Mouse (Mus musculus) cerebellum, adult 9-10 months (tissue): ENCODE measurements at regions not wholly inside any gene's neighbourhood (a gene's known extent, or its start where the extent isn't known, plus 50 kb on each side); places are given as distances from the start of the nearest gene placed in this dataset.

ENCODE experiments used
- DNase-seq: peaks from one replicate; pipeline ENCODE4 v3.0.0; 2022

- DNase-seq: peak; percentile 6
Measured at GRCm38 (mm10) chr16:93246825-93247224, 357.0 kb downstream of the Setd4 start.

DNA sequence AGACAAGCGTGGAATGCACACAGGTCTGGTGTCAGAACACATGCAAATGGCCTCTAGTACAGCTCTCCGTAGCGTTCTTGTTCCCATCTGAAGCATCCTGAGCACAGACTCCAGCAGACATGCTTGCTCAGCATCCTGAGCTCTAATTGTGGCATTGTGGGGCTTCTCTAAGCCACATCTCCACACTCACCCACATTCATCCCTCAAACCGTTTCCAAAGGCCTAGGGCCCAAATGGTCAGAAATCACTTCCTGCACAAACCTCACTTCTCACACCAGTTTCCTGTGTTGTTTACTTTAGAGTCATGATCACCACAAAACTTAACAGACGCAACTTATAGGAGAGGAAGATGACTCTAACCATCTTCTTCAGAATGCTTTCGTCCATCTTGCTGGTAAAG lies 358.1 kb downstream of the Setd4 start:
- no peak for DNase-seq

GRCm38 (mm10) chr16:93238898-93239297 lies 365.0 kb downstream of the Setd4 start:
- DNase-seq: no peak

- DNase-seq: no peak
Measured at GRCm38 (mm10) chr16:93238326-93238725, 365.5 kb downstream of the Setd4 start.

DNA sequence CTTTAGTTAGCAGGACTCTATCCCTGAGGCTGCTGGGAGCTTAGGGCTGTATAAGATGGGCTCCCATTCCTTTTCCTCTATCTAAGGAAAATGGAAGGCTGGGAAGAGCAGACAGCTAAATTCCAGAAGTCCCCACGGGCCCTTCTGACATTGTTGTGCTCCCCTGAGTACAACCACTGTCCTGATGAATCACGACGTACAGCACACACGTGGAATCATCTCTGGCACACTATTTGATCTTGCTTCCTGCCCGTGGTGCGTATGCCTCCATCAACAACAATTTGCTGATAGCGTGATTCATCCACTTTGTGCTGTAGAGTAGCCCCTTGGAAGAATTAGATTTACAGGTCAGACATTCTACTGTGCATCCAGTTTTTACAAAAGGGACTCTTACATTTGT lies 378.2 kb downstream of the Setd4 start:
- DNase-seq: no peak

GRCm38 (mm10) chr16:93225196-93225595 lies 378.7 kb downstream of the Setd4 start:
- no peak for DNase-seq

GRCm38 (mm10) chr16:93219731-93220130 lies 384.1 kb downstream of the Setd4 start:
- no peak for DNase-seq

DNA sequence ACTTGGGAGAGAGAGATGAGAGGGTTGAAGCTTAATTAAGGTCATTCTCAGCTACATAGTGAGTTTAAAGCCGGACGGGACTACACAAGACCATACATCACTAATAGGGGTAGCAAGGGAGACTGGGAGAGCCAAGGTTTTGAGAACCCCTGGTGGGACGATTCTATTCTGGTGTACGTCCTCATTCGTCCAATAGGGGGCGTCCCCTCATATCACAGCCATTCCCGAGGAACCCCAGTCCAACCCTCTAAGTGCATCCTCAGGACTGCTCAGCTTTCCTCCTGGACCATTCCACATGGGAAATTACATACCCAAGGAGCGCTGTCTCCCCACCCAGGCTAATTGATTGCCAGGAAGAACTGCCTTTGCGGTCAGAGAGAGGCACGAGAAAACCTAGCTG lies 385.5 kb downstream of the Setd4 start:
- DNase-seq: no peak

GRCm38 (mm10) chr16:93217600-93218226 lies 386.1 kb downstream of the Setd4 start:
- DNase-seq: no peak

GRCm38 (mm10) chr16:93215630-93216029 lies 388.2 kb downstream of the Setd4 start:
- DNase-seq: no peak

DNA sequence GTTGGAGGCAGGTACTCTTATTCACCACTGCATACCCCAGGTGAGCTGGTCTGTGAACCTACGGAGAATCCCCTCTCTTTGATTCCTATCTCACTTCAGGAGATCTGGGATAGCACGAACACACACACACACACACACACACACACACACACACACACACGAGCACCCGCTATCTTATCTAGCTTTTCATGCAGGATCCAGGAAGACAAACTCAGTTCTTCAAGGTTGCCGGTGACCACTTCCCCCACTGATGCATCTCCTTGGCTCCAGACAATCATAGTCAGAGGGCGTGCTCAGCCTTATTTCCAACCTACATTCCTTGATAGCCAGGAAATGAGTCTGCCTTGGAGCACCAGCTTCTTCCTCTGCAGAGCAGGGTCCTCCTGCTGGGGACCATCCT lies 387.7 kb upstream of the Runx1 start:
- no peak for DNase-seq

DNA sequence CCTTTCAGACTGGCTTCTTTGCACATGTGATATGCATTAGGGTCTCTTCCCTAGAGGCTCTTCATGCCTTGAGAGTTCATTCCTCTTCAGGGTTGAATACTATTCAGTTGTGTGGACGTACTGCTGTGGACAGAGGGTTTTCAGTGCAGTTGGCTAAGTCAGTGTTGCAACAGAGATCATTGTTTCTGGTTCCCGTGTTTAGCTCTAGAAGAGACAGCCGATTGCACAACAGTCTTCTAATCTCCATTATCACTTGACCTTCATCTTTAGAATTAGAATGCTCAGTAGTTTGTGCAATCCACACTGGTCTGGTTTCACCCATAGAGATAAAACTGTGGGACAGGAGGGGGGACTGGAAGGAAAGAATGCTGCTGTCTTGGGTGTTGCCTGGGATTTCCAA lies 381.7 kb upstream of the Runx1 start:
- DNase-seq: no peak

GRCm38 (mm10) chr16:93207217-93207616 lies 381.3 kb upstream of the Runx1 start:
- DNase-seq: no peak

DNA sequence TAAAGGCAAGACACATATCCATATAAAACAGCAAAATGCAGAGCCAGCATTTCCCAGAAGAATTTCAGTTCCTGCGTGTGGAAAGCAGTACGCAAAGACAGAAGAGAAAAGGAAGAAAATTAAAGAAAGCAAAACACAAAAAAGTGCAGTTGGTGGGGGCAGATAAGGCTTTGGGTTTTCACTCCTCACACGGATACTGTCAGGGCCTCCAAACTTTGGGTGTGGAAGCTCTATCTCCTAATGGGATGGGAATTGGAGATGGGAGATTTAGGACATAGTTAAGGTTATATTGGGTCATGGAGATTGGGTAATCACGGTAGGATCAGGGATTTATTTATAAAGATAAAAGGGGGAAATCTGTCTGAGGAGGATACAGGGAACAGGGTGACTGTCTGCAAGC lies 380.4 kb upstream of the Runx1 start:
- DNase-seq: no peak

- no peak for DNase-seq
Measured at GRCm38 (mm10) chr16:93204601-93205000, 378.7 kb upstream of the Runx1 start.

GRCm38 (mm10) chr16:93202591-93202990 lies 376.6 kb upstream of the Runx1 start:
- no peak for DNase-seq

DNA sequence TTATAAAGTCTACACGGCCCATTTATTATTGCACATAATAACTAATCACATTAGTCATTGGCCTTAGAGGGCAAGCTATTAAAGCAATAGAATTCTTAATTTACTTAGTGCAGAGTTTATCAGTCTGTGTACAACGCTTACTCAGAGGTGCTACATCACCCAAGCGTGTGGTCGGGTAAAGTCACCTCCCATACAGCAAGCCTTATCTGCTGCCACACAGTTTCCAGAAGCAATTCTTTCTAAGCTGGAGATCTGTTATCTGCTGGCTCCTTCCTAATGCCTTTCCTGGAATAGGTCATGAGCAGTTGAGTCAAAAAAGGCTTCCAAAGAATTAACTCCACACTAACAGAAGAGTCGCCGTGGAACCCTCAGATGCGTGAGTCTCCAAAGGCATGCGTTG lies 371.4 kb upstream of the Runx1 start:
- DNase-seq: no peak

DNA sequence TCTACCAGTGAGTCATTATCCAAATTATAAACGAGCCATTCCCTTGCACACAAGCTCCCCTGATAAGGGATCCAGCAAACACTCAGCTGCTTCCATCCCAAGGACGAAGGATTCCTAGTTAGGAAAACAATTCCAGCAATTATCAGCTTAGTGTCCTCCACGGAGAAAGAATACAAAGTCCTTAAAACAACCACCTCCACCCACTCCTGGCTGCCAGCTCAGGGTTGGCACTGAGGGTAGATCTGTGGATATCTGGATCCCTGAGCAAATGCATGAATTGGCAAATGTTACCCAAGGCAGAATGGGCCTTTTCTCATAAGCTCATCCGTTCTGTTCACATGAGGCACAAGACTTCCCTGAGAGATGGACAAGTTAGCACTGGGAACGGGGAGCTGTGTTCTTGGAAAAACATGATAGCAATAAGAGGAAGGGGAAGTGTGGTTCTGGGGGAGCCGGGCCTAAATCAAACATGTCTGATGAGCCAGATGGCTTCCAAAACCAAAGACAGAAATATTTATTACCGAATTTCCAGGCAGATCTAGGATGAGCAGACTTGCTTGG lies 368.1 kb upstream of the Runx1 start:
- no peak for DNase-seq

GRCm38 (mm10) chr16:93193263-93193662 lies 367.3 kb upstream of the Runx1 start:
- no peak for DNase-seq

- no peak for DNase-seq
Measured at GRCm38 (mm10) chr16:93192651-93193173, 366.8 kb upstream of the Runx1 start.

DNA sequence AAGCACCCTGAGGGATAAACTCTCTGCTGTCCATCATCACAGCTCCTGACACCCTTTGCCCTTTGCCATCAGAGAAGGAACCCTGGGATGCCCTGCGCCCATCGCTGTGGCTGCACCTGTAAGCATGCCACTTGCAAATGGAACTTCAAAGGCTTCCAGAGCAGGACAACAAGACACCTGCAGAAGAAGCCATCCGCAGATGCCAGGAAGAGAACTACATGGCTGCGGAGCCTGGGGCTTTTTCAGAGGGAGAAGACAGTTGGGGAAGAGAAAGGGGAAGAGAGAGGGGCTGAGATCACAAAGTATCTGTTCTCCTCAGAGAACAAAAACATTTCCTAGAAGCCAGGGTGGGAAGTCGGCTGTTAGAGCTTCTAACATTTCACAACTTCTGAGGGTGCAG lies 365.2 kb upstream of the Runx1 start:
- DNase-seq: no peak

GRCm38 (mm10) chr16:93190301-93190700 lies 364.4 kb upstream of the Runx1 start:
- no peak for DNase-seq

GRCm38 (mm10) chr16:93189875-93190274 lies 363.9 kb upstream of the Runx1 start:
- no peak for DNase-seq

- no peak for DNase-seq
Measured at GRCm38 (mm10) chr16:93189412-93189811, 363.5 kb upstream of the Runx1 start.

DNA sequence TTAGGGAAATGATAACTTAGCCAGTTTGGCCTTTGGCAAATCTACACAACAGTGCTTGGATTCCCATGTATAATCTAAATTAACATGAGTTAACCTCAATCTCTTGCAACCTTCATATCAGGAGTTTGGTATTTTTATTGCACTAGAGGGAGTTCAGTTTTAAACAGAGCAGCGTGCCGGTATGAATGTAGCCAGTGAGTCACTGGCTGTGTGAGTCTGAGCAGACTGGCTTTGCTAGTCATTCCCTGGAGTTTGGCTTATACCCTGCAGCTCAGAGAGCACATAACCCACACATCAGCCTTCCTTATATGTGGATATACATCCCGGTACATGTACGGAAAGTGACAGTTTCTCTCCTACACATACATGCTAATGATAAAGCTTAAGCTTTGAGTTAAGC lies 360.6 kb upstream of the Runx1 start:
- no peak for DNase-seq
